Mouse (Mus musculus) E14TG2a.4 (cell line): ENCODE data around the gene Lrguk.

Experiments used
- H3K27me3 ChIP-seq: 2 replicates; pipeline ENCODE4 v1.6.1; 2014; ENCODE audit warnings: low read length, control low read depth; ENCODE audit not compliant: insufficient read depth
- H3K36me3 ChIP-seq: 2 replicates; pipeline ENCODE4 v1.6.1; 2014; ENCODE audit warnings: low read length, control low read depth; ENCODE audit not compliant: insufficient read depth
- H3K4me1 ChIP-seq: replicated peaks from 2 replicates; pipeline ENCODE4 v1.6.1; 2014; ENCODE audit warnings: low read depth, low read length, control low read depth
- H3K4me3 ChIP-seq: replicated peaks from 2 replicates; pipeline ENCODE4 v1.5.1; 2014; ENCODE audit warnings: mild to moderate bottlenecking, low read length
- H3K9me3 ChIP-seq: 2 replicates; pipeline ENCODE4 v1.6.1; 2014; ENCODE audit warnings: low read length, control low read depth
- CTCF ChIP-seq: conservative IDR thresholded peaks from 2 replicates; pipeline ENCODE4 v1.5.1; 2014; ENCODE audit warnings: low read length
- NANOG ChIP-seq: IDR thresholded peaks from 2 replicates; pipeline ENCODE4 v1.6.1; 2014; ENCODE audit warnings: borderline replicate concordance, low read length, mixed read lengths
- POU5F1 ChIP-seq: IDR thresholded peaks from 2 replicates; pipeline ENCODE4 v1.6.1; 2014; ENCODE audit warnings: low read length, borderline replicate concordance

Gene Lrguk

GRCm38 (mm10) chr6:34075520-34075919 lies 46.3 kb downstream of the Lrguk start:
- no peaks in the 10 kb centered on the region for H3K27me3 ChIP-seq
- TF ChIP-seq NANOG, result no peak
- TF ChIP-seq POU5F1, result no peak
- no peak for TF ChIP-seq CTCF
- H3K4me3 ChIP-seq, result no peak overlapping the region
- H3K4me1 ChIP-seq, result no peaks in the 10 kb centered on the region
- H3K9me3 ChIP-seq, result no peaks in the 10 kb centered on the region
- no peaks in the 10 kb centered on the region for H3K36me3 ChIP-seq

- Histone ChIP-seq H3K36me3 (no peaks in the 10 kb centered on the region), H3K9me3 (0 out of 2 replicates have a peak, but pooled peaks cover 4% of the 10 kb centered on the region), H3K4me1 (no peaks in the 10 kb centered on the region), H3K27me3 (no peaks in the 10 kb centered on the region), H3K4me3 (no peak overlapping the region)
- TF ChIP-seq POU5F1 (no peak), NANOG (no peak), CTCF (no peak)
These were observed 54.2 kb downstream of the Lrguk start for GRCm38 (mm10) chr6:34083471-34083870.

- no peaks in the 10 kb centered on the region for H3K36me3 ChIP-seq
- no peak overlapping the region for H3K4me3 ChIP-seq
- no peaks in the 10 kb centered on the region for H3K27me3 ChIP-seq
- H3K4me1 ChIP-seq, result 0 out of 2 replicates have a peak, but pooled peaks cover 2% of the 10 kb centered on the region
- TF ChIP-seq NANOG (no peak), POU5F1 (no peak), CTCF (no peak)
- no peaks in the 10 kb centered on the region for H3K9me3 ChIP-seq
These were observed 58.5 kb downstream of the Lrguk start for GRCm38 (mm10) chr6:34087701-34088100.

GRCm38 (mm10) chr6:34088986-34089385 lies 59.7 kb downstream of the Lrguk start:
- H3K4me3 ChIP-seq, result no peak overlapping the region
- H3K9me3 ChIP-seq, result no peaks in the 10 kb centered on the region
- 0 out of 2 replicates have a peak, but pooled peaks cover 2% of the 10 kb centered on the region for H3K4me1 ChIP-seq
- TF ChIP-seq CTCF (no peak), POU5F1 (no peak), NANOG (no peak)
- H3K27me3 ChIP-seq, result no peaks in the 10 kb centered on the region
- no peaks in the 10 kb centered on the region for H3K36me3 ChIP-seq

GRCm38 (mm10) chr6:34091537-34091936 lies 62.3 kb downstream of the Lrguk start:
- no peaks in the 10 kb centered on the region for H3K36me3 ChIP-seq
- no peaks in the 10 kb centered on the region for H3K9me3 ChIP-seq
- H3K4me3 ChIP-seq, result no peak overlapping the region
- TF ChIP-seq CTCF, result no peak
- TF ChIP-seq NANOG, result no peak
- TF ChIP-seq POU5F1, result no peak
- H3K4me1 ChIP-seq, result 0 out of 2 replicates have a peak, but pooled peaks cover 2% of the 10 kb centered on the region
- H3K27me3 ChIP-seq, result no peaks in the 10 kb centered on the region

- no peak for TF ChIP-seq NANOG
- Histone ChIP-seq H3K9me3 (no peaks in the 10 kb centered on the region), H3K27me3 (peaks cover 6% of the 10 kb centered on the region), H3K4me1 (0 out of 2 replicates have a peak, but pooled peaks cover 2% of the 10 kb centered on the region), H3K4me3 (no peak overlapping the region), H3K36me3 (no peaks in the 10 kb centered on the region)
These were observed 67.0 kb downstream of the Lrguk start for GRCm38 (mm10) chr6:34096274-34096673.

- Histone ChIP-seq H3K27me3 (peaks cover 6% of the 10 kb centered on the region), H3K9me3 (no peaks in the 10 kb centered on the region), H3K4me1 (0 out of 2 replicates have a peak, but pooled peaks cover 3% of the 10 kb centered on the region), H3K4me3 (no peak overlapping the region), H3K36me3 (no peaks in the 10 kb centered on the region)
- no peak for TF ChIP-seq POU5F1
- no peak for TF ChIP-seq NANOG
- TF ChIP-seq CTCF, result no peak
These were observed 67.7 kb downstream of the Lrguk start for GRCm38 (mm10) chr6:34096905-34097304.

- TF ChIP-seq NANOG, result no peak
- no peak for TF ChIP-seq POU5F1
- no peak for TF ChIP-seq CTCF
- H3K4me1 ChIP-seq, result peaks cover 12% of the 10 kb centered on the region; the same call in 1 of the 2 replicates
- H3K4me3 ChIP-seq, result no peak overlapping the region
- H3K27me3 ChIP-seq, result peaks cover 16% of the 10 kb centered on the region
- H3K36me3 ChIP-seq, result no peaks in the 10 kb centered on the region
- H3K9me3 ChIP-seq, result no peaks in the 10 kb centered on the region
These were observed 70.5 kb downstream of the Lrguk start for GRCm38 (mm10) chr6:34099725-34100124.

GRCm38 (mm10) chr6:34101531-34102396 lies 72.5 kb downstream of the Lrguk start:
- Histone ChIP-seq H3K27me3 (peaks cover 16% of the 10 kb centered on the region), H3K36me3 (no peaks in the 10 kb centered on the region), H3K4me3 (no peak overlapping the region), H3K9me3 (no peaks in the 10 kb centered on the region), H3K4me1 (peaks cover 12% of the 10 kb centered on the region; the same call in 1 of the 2 replicates)
- no peak for TF ChIP-seq POU5F1
- no peak for TF ChIP-seq NANOG
- TF ChIP-seq CTCF, result no peak
